Mouse (Mus musculus) spleen, postnatal 4 days (tissue): ENCODE measurements around the gene Vmn2r6.
"Not testable (repeated sequence)": the region's sequence is repeated elsewhere in the genome, so short reads cannot be mapped to it uniquely, and the experiment has no call there.

Experiments
- DNase-seq, 2 experiments: peaks; one replicate each; pipeline ENCODE4 v3.0.0; 2022; ENCODE audit warnings: low spot score in 2 of 2

The Vmn2r6 gene

GRCm38 (mm10) chr3:64565730-64566129 is at the start of gene Vmn2r6:
Gene Vmn2r6, minus strand, starts transcription at chr3:64565830.
- DNase-seq: not testable (repeated sequence)

GRCm38 (mm10) chr3:64587618-64588017 is 22.0 kb upstream of the Vmn2r6 start:
- DNase-seq: no peak

- not testable (repeated sequence) for DNase-seq
Observed at GRCm38 (mm10) chr3:64568793-64569192, 3.2 kb upstream of the Vmn2r6 start.

- not testable (repeated sequence) for DNase-seq
Observed at GRCm38 (mm10) chr3:64523585-64523984, 42.0 kb downstream of the Vmn2r6 start.

- DNase-seq: not testable (repeated sequence)
Observed at GRCm38 (mm10) chr3:64509742-64510141, 55.9 kb downstream of the Vmn2r6 start, which contains the start of gene Vmn2r5. Gene Vmn2r5, minus strand, starts transcription at chr3:64509842.
